Mouse (Mus musculus): ENCODE results near the gene Astl.

- no peak for TF ChIP-seq EP300 (IDR thresholded peaks at IDR 0.05; ENCODE audit: low read depth)
- no peak; the same call in 1 of the 2 replicates for TF ChIP-seq CTCF (IDR thresholded peaks at IDR 0.05; ENCODE audit: low read depth)
Measured at GRCm38 (mm10) chr2:127363696-127364095, 25.3 kb downstream of the Astl start.
